Mouse (Mus musculus): ENCODE results near the gene Cct6b.
A peak's percentile ranks its signal among the peaks of the same experiment; 100 is the strongest.

Gene Cct6b

DNA sequence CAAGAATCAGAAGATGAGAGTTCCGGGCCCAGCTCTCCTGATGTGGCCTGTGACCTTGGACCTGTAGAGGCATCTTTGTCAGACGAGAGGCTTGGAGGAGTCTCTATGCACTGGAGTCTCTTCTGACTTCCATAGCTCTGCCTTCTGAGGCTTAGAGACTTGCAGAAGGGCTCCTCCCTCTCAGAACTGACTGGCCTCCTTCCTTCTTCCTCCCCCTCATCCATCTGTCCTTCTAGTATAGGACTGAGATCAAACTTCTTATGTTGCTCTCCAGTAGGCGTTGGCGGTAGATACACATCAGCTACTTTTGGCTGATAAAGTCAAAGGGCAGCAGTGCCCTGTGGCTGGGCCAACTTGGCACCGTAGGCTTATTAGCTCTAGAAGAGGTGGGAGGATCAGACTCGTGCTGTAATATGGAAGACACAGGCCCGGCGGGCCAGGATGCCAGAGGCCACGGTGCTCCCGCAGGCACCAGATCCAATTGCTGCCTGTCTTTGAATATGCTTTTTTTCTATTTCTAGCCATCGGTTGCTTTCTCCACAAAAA is 64.2 kb downstream of the Cct6b start:
- DNase-seq, result no peak

DNA sequence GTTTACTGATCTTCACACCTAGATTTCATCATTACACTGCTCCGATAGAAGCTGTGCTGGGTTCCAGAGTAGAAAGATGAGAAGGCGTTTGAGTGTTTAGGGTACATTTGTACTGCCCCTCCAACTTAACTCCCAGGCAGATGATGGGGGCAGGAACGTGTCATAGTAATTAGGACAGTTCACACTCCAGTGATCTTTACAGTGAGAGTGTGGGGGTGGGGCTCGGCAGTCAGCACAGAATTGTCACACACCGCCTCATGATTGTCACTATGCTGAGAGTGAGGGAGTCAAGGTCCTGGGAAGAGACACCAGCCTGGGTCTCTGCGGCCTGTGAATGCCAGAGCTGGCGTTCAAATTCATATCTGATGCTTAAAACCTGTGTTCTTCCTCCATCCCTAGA is 68.2 kb downstream of the Cct6b start:
- no peak for DNase-seq

DNA sequence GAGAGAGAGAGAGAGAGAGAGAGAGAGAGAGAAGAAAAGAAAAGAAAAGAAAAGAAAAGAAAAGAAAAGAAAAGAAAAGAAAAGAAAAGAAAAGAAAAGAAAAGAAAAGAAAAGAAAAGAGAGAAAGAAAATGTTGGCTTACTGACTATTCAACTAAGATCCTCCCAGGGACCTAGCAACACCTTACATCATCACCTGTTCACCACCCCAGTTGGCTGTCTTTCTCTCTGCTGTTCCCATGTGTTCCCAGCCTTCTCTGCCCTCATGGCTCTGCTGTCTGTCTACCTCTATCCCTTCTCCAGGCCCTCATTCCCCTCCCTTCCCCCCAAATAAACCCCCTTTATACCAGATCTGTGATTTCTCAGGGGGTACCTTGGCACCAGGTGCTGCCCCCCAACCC is 69.2 kb downstream of the Cct6b start:
- DNase-seq, result peak in 1 of 2 experiments; percentile 26

DNA sequence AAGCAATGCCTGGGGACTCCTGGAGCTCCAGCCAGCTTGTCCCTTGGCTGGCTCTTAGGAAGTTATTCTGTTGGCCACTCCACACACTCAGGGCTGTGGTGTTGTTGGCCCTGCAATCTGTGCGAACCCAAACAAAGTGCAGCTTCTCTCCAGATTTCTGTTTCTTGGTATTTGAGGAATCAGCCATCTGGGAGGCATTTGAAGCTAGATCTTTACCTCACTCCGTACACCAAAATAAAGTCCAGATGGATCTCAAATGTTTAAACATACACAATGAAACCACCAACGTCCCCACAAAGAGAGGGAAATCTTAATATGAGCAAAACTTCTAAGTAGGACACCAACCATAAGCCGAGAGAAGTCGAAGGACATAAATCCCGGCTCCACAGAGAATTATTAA is 71.5 kb downstream of the Cct6b start:
- DNase-seq, result no peak

DNA sequence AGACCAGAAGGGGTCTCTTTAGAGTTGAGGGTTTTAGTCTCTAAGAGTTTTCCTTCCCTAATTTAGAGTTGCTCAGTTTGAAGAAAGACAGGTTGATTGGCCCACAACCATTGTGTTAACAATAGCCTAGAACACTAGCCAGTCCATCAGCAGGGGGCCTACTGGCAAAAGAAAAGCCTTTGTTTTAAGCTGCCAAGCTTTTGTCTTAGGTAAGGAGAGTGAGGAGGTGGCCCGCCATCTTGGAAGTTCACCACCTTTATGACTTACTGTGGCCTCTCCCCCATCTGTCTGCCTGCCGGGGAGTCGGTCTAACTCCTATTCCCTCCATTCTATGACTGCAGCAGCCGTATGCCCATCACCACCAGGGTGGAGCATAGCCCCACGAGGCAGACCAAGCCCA is 73.6 kb downstream of the Cct6b start:
- DNase-seq, result no peak

DNA sequence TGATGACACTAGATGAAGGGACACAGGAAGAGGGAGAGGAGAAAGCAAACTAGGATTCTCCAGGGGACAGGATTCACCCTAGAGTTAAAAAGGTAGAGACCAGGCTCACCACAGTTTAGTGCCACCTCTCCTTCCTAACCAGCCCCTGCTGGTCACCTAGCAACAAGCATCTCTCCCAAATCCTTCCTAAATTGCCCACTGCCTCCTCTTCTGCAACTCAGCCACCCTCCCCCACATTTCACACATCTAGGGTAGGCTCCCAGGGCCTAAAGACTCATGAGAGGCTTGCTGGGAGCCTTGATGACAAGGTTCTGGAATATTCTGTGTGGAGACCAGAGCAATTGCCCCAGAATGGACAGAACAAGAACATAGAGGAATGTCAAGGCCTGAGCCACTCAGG is 76.5 kb downstream of the Cct6b start:
- DNase-seq, result no peak

DNA sequence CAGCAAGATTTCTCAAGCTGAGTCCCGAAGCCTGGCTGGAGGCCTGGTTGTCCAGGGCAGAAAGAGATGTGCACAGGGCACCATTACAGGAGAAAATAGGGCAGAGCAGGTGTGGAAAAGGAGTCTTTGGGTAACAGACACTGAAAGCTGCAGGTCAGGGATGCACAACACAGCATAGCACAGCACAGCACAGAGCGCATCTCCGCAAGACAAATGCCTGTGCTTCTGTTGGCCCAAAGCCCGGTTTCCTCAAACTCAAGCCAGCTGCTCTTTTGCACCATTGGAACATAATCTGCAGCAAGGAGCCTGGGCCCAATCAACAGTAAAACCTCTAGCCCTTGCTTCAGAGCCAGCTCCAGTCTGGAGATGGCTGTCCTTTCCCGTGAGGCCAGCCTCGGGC is 79.4 kb downstream of the Cct6b start:
- peak; percentile 76 to 80 for DNase-seq

DNA sequence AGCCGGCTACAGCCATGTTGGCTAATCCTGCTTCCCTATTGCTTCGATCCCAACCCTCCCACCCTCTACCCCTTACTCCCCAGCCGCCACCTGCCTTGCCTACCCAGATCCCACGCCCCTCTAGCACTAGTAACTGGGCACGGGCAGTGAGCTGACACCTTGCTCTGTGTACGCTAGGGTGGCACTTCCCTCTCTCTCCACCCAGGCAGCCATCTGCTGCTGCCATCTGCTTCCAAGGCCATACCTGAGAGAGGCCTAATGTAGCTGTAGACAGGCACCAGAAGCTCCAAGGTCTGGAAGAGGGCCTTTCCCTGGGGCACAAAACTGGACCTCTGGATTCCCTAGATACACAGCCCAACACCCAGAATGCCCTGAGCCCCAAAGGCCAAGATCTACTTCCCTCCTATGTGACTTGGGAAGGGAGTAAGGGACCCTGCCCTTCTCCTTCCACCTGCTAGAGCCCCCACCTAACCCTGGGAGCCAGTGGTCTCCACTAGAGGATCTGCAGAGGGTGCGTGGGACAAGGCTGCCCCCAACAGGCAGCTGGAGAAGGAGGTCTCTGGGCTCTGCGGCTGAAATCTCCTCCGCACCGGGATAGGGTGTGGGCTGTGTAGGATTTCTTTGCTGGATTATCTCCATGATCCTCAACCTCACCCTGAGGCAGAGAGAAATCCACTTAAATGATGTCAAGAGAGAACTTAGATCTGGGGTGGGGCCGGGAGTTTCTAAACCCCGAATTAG is 80.2 kb downstream of the Cct6b start:
- DNase-seq, result peak; percentile 76 to 86

DNA sequence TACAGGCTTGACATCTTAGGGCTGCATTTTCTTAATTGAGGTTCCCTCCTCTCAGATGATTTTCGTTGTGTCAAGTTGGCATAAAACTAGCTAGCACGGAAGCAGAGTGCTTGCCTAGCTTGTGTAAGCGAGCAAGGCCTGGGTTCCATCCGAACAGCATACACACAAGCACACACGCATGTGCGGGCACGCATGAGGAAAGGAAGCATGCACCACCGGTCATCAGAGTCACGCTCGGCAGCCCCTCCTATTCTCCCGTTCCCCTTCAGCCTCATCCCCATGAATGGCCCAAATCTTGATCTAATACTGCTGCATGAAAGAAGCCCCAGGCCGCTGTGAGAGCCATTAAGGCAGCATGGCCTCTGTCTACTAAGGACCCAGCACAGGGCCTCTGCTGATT is 85.6 kb downstream of the Cct6b start:
- no peak for DNase-seq
